Mouse (Mus musculus): ENCODE results near the gene Thap4.

GRCm38 (mm10) chr1:93725665-93726064 lies 29.0 kb downstream of the Thap4 start:
- TF ChIP-seq CTCF (IDR thresholded peaks at IDR 0.05; ENCODE audit: borderline replicate concordance, insufficient read depth, low read length) (no peak), POLR2A (IDR thresholded peaks at IDR 0.05; ENCODE audit: low read depth, low read length) (no peak)
